Mouse (Mus musculus) thymus, adult 2 months (tissue): ENCODE results near the gene Foxk1.

Experiments
- CTCF ChIP-seq: fragments of 200-500 bp; IDR thresholded peaks from 2 replicates; pipeline ENCODE4 v1.5.1; 2012; ENCODE audit warnings: mild to moderate bottlenecking, control low read depth, low read length, moderate library complexity, borderline replicate concordance; ENCODE audit not compliant: control insufficient read depth, poor library complexity, insufficient read depth; ENCODE audit errors: extremely low read depth
- POLR2A ChIP-seq: fragments of 200-500 bp; IDR thresholded peaks from 2 replicates; pipeline ENCODE4 v1.6.1; 2012; ENCODE audit warnings: mild to moderate bottlenecking, low read length, control low read depth, moderate library complexity; ENCODE audit not compliant: control insufficient read depth, poor library complexity, insufficient read depth; ENCODE audit errors: extremely low read depth

DNA sequence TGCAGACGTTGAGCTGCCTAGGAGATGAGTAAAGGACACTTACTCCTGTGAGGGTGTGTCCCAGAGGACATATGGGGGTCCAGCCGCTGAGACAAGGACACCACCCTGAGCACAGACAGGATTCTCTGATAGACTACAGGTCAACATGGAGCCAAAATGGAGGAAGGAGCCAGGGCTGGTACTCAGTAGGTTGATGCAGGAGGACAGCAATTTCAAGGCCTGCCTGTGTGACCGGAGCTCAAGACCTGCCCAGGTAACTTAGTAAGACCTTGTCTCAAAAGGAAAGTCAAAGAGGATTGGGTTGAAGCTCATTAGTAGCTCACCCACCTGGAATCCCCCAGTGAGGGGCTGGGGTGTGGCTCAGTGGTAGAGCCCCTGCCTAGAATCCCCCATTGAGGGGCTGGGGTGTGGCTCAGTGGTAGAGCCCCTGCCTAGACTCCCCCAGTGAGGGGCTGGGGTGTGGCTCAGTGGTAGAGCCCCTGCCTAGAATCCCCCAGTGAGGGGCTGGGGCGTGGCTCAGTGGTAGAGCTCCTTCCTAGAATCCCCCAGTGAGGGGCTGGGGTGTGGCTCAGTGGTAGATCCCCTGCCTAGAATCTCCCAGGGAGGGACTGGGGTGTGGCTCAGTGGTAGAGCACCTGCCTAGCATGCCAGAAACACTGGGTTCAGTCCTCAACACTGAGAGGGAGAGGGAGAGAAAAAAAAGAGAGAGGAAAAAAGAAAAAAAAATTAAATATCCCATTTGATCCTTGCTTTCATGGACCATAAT lies 30.7 kb upstream of the Foxk1 start:
- TF ChIP-seq CTCF (no peak), POLR2A (no peak)
